Mouse (Mus musculus): ENCODE data around the gene Nudt11. TPM values are rescaled to one million over a fixed set of nuclear protein-coding genes. Genes with fewer than 3 reads are reported as not detected.
A peak's percentile ranks its signal among the peaks of the same experiment; 100 is the strongest.
"Not testable (repeated sequence)": the region's sequence is repeated elsewhere in the genome, so short reads cannot be mapped to it uniquely, and the experiment has no call there.

Gene Nudt11
- 7.9 and 8.7 TPM in 2 replicates for polyA plus RNA-seq (2016; fragmentation: Nextera tagmentation; extraction: Ambion mirVana)

DNA sequence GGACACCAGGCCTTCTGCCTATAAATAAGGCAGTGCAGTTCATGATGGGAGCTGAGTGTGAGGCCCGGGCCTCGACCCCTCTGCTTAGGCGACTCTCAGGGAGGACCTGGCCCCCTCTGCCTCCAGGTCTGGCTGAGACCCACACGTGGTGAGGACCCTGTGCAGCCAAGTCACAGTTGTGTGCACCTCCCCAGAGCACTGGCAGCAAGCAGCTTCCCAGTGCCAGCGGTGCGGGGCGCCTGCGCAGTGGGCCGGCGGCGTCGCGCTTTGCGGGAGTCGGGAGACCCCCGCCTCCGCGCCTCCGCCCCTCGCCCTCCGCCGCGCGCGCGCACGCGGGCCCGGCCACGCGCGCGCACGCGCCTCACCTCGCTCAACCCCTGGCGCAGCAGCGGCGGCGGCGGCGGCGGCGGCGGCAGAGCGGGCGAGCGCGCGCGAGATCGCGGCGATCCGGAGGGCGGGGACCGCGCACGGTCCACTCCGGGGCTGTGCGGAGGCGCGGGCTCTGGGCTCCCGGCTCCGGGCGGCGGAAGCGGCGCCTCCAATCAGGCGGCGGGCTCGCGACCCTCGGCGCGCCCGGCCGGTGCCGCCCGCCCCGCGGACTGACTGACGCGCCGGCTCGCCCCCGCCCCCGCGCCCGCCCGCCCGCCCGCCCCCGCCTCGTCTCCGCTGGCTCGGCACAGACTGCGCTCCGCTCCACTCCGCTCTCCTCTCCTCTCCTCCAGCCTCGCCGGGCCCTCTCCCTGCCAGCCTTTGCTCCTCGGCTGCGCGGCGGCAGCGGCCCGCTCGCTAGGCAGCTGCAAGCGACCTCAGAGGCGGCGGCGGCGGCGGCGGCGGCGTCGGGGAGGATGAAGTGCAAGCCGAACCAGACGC is at the start of gene Nudt11:
Gene Nudt11 (plus strand): TSS at position 388 of the 870 bp plus-strand sequence.
- not testable (repeated sequence) for H3K27ac ChIP-seq (replicated peaks); H3K36me3 ChIP-seq (replicated peaks); H3K4me1 ChIP-seq; H3K9me3 ChIP-seq; DNase-seq (ENCODE audit: low spot score); H3K27me3 ChIP-seq (replicated peaks; ENCODE audit: low read depth, poor library complexity, severe bottlenecking)
- 15% methylated on average over 19 of the region's 121 CpGs for WGBS
- peak within 1 kb of the TSS; percentile 54 for H3K4me3 ChIP-seq

GRCm38 (mm10) chrX:6047936-6048614 is 822 bp downstream of the Nudt11 start:
- H3K27me3 ChIP-seq (replicated peaks; ENCODE audit: low read depth, poor library complexity, severe bottlenecking); H3K27ac ChIP-seq (replicated peaks); H3K4me1 ChIP-seq; H3K9me3 ChIP-seq; H3K36me3 ChIP-seq (replicated peaks): not testable (repeated sequence)
- 18% methylated on average over 24 of the region's 60 CpGs for WGBS
- peak overlapping the region; percentile 54 for H3K4me3 ChIP-seq
- peak; percentile 8 for DNase-seq (ENCODE audit: low spot score)

GRCm38 (mm10) chrX:6061563-6061962 is 14.3 kb downstream of the Nudt11 start:
- H3K36me3 ChIP-seq (replicated peaks), result no peaks in the 10 kb centered on the region
- H3K27ac ChIP-seq (replicated peaks), result no peak overlapping the region
- DNase-seq (ENCODE audit: low spot score), result no peak
- no peaks in the 10 kb centered on the region for H3K27me3 ChIP-seq (replicated peaks; ENCODE audit: low read depth, poor library complexity, severe bottlenecking)
- no peaks in the 10 kb centered on the region for H3K4me1 ChIP-seq
- 84% methylated on average over 1 of the region's 1 CpGs for WGBS
- H3K9me3 ChIP-seq, result no peaks in the 10 kb centered on the region
- H3K4me3 ChIP-seq, result no peak overlapping the region

DNA sequence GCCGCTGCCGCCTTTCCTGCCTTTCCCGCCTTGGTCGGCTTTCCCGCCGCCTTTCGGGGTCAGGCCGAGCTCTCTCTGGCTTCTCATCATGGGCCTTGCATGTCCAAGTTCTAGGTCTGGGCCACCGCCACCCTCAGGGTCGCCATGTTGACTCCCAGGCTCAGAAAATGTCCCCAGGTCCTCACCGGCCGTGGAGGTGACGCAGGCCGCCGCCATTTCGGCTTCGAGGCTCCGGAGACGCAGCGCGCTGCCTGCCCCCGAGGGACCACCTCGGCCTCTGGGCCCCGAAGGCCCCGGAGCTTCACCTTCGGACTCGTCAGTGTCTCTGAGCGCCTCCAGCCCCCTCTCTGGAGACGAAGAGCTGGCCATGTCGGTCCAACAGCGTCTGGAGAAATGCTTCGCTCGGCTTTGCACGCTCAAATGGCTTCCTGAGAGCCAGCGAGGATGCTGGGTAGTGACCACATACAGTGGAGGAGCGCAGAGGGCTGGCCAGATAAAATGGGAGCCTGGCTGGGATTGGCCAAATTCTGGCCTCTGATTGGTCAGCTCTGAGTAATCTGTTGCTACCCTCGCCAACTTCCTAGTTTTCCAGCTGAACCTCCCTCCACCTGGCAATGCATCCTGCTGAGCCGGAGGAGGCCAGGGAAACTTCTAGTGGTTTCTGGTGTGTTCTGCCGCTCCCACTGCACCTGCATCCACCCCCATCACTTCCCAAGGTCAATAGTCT is 35.9 kb downstream of the Nudt11 start, which contains the start of gene AU022751:
Gene AU022751 (minus strand): TSS at position 466 of the 727 bp plus-strand sequence.
- Histone ChIP-seq H3K9me3 (peaks cover 23% of the 10 kb centered on the region), H3K36me3 (replicated peaks) (no peaks in the 10 kb centered on the region), H3K27ac (replicated peaks) (no peak within 1 kb of the TSS), H3K4me3 (no peak within 1 kb of the TSS), H3K27me3 (replicated peaks; ENCODE audit: low read depth, poor library complexity, severe bottlenecking) (no peaks in the 10 kb centered on the region), H3K4me1 (no peaks in the 10 kb centered on the region)
- 93% methylated on average over 39 of the region's 39 CpGs for WGBS
- no peak for DNase-seq (ENCODE audit: low spot score)

GRCm38 (mm10) chrX:6091547-6091946 is 44.3 kb downstream of the Nudt11 start:
- H3K36me3 ChIP-seq (replicated peaks), result no peaks in the 10 kb centered on the region
- no peaks in the 10 kb centered on the region for H3K9me3 ChIP-seq
- peaks cover 6% of the 10 kb centered on the region; the same call in 1 of the 2 replicates for H3K27me3 ChIP-seq (replicated peaks; ENCODE audit: low read depth, poor library complexity, severe bottlenecking)
- WGBS, result 26% methylated on average over 12 of the region's 12 CpGs
- peak overlapping the region; percentile 53 for H3K4me3 ChIP-seq
- no peaks in the 10 kb centered on the region for H3K4me1 ChIP-seq
- no peak for DNase-seq (ENCODE audit: low spot score)
- no peak overlapping the region for H3K27ac ChIP-seq (replicated peaks)

DNA sequence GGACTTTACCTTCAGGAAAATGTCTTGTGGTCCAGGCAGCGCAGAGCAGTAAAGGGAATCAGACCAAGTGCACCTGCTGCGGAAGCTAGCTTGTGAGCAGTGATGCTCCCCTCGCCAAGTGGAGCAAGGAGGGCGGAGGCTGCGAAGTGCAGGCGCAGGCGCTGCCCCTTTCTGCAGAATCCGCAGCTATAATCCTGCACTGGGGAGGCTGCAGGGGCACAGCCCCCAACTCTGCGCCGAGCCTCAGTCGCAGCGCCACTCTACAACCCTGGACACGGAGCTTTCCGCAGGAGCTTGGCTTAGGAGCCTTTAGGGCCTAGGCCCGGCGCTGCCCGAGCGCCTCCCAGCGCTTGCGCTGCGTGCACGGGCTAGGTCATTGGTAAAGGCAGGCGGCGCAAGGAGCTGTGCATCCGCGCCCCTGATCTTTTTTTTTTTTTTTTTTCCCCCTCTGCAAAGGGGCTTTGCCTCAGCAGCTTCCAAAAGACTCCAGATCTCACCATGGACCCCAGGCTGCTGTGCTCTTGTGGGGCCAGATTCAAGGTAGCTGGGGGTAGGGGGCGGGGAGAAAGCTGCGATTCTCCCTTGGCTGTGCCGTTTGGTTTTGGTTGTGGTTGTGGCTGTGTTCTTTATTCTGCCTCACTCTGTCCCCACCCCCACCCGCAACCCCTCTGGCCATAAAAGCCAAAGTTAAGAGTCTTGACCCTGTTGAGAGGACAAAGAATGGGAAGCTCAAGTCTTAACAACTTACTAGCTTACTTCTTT is 44.9 kb downstream of the Nudt11 start:
- peak; percentile 61 for DNase-seq (ENCODE audit: low spot score)
- H3K27ac ChIP-seq (replicated peaks), result no peak overlapping the region
- no peaks in the 10 kb centered on the region for H3K36me3 ChIP-seq (replicated peaks)
- 10% methylated on average over 30 of the region's 30 CpGs for WGBS
- H3K4me1 ChIP-seq, result no peaks in the 10 kb centered on the region
- peaks cover 6% of the 10 kb centered on the region; the same call in 1 of the 2 replicates for H3K27me3 ChIP-seq (replicated peaks; ENCODE audit: low read depth, poor library complexity, severe bottlenecking)
- H3K4me3 ChIP-seq, result peak overlapping the region; percentile 53
- no peaks in the 10 kb centered on the region for H3K9me3 ChIP-seq

Small RNA genes lying within 50 kb of the gene (microRNA-seq; reads per million reads assigned to microRNA genes)
- not detected for gene Gm27360

Other genes starting within 250 kb of the Nudt11 start
- not detected in 2 replicates for gene AU022751, start 36.0 kb downstream of the Nudt11 start, polyA plus RNA-seq (2016; fragmentation: Nextera tagmentation; extraction: Ambion mirVana)
- 14.0 and 15.0 TPM in 2 replicates for gene Nudt10, start 125.6 kb downstream of the Nudt11 start, polyA plus RNA-seq (2016; fragmentation: Nextera tagmentation; extraction: Ambion mirVana)